Mouse (Mus musculus) stomach, postnatal 0 days (tissue): ENCODE data around the gene S100g. TPM values are rescaled to one million over a fixed set of nuclear protein-coding genes. Genes with fewer than 3 reads are reported as not detected.

Experiments
- ATAC-seq: fragments of 200-750 bp; cut with Nextera tagmentation; 2 replicates; pipeline ENCODE4 v1.8.0; 2017; ENCODE audit not compliant: low FRiP score, low TSS enrichment
- DNase-seq: peaks from one replicate; pipeline ENCODE4 v3.0.0-alpha.2; 2016; ENCODE audit warnings: low spot score
- H3K27ac ChIP-seq: fragments of 300-500 bp; sonication (generic); replicated peaks from 2 replicates; pipeline ENCODE4 v1.5.1; 2014; ENCODE audit warnings: mild to moderate bottlenecking, control low read depth
- H3K27me3 ChIP-seq: fragments of 300-500 bp; sonication (generic); 2 replicates; pipeline ENCODE4 v1.6.1; 2014; ENCODE audit warnings: low read length; ENCODE audit not compliant: control insufficient read depth, insufficient read depth
- H3K36me3 ChIP-seq: fragments of 300-500 bp; sonication (generic); 2 replicates; pipeline ENCODE4 v1.6.1; 2014; ENCODE audit warnings: low read length, mixed read lengths; ENCODE audit not compliant: control insufficient read depth, insufficient read depth
- H3K4me1 ChIP-seq: fragments of 300-500 bp; sonication (generic); replicated peaks from 2 replicates; pipeline ENCODE4 v1.6.1; 2014; ENCODE audit warnings: antibody characterized with exemption; ENCODE audit not compliant: control insufficient read depth, insufficient read depth
- H3K4me2 ChIP-seq: fragments of 300-500 bp; sonication (generic); replicated peaks from 2 replicates; pipeline ENCODE4 v1.6.1; 2014; ENCODE audit warnings: low read depth, mild to moderate bottlenecking, control low read depth, moderate library complexity
- H3K4me3 ChIP-seq: fragments of 300-500 bp; sonication (generic); 2 replicates; pipeline ENCODE4 v1.5.1; 2014; ENCODE audit warnings: low read depth, low read length, control low read depth
- H3K9ac ChIP-seq: fragments of 300-500 bp; sonication (generic); 2 replicates; pipeline ENCODE4 v1.6.1; 2014; ENCODE audit warnings: mild to moderate bottlenecking, low read length, control low read depth, mixed read lengths
- H3K9me3 ChIP-seq: fragments of 300-500 bp; sonication (generic); 2 replicates; pipeline ENCODE4 v1.6.1; 2016; ENCODE audit warnings: low read length; ENCODE audit not compliant: control insufficient read depth
- CTCF ChIP-seq: IDR thresholded peaks from 2 replicates; pipeline ENCODE4 v1.5.1; 2016; ENCODE audit warnings: antibody characterized with exemption, low read depth, mild to moderate bottlenecking, moderate library complexity
- EP300 ChIP-seq: optimal IDR thresholded peaks from 2 replicates; pipeline ENCODE3; 2016; ENCODE audit warnings: antibody characterized with exemption
- WGBS: fragments of 180-500 bp; shearing (Covaris S2); extraction: QIAGEN DNeasy Blood & Tissue Kit; methylation state at CpG from one replicate; pipeline ENCODE4 v1.1.7; 2014; 5-methylcytosine and 5-hydroxymethylcytosine counted together
- polyA plus RNA-seq: library from polyadenylated mRNA; unstranded; fragments of >200 nt; fragmentation: Nextera tagmentation; extraction: Ambion mirVana; gene quantifications from 2 replicates; pipeline ENCODE4 v1.2.1, GENCODE M21; 2015

The S100g gene
- polyA plus RNA-seq, 1 experiment from 2014 or later, result 318 TPM

DNA sequence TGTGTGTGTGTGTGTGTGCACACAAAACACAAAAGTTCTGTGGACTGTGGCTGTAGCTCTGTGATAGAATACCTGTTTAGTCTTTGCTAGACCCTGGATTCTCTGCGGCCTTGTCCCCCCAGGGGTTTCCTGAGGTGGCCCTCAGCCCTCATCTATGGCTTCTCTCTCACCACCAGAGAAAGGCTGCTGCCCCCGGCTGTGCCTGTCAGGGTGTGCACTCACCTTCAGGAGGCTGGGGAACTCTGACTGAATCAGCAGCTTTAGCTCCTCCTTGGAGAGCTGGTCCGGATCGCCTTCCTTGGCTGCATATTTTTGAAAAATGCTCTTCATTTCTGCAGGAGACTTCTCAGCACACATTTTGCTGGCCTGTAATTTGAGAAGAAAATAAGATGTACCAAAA is 559 bp downstream of the S100g start:
- DNase-seq (no peak), ATAC-seq (no peak)
- H3K9ac ChIP-seq, result no peak overlapping the region

DNA sequence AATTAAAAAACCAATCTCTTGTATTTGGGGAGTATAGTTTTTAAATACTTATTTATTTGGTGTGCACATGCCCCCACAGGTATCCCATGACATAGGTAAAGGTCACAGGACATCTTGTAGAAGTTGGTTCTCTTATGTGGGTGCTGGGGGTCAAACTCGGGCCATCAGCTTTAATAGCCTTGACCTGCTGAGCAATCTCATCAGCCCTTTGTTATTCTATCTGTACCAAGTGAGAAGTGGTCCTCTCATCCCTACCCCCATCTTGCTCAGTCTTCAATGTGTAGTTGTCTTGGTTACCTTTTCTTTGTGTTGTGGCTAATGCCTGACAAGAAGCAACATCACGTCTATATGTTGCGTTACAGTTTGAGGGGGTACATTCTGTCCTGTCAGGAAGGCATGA is 6.5 kb downstream of the S100g start:
- TF ChIP-seq CTCF, result no peak
- no peak for TF ChIP-seq EP300

More for the DNA sequence above, 559 bp downstream of the S100g start:
- Histone ChIP-seq H3K27me3 (no peaks in the 10 kb centered on the region), H3K4me1 (no peaks in the 10 kb centered on the region), H3K4me2 (no peak overlapping the region), H3K27ac (no peak overlapping the region), H3K4me3 (no peak overlapping the region), H3K36me3 (no peaks in the 10 kb centered on the region), H3K9me3 (no peaks in the 10 kb centered on the region)
- TF ChIP-seq EP300 (no peak), CTCF (no peak)
- WGBS, result 44% methylated on average over 4 of the region's 4 CpGs

DNA sequence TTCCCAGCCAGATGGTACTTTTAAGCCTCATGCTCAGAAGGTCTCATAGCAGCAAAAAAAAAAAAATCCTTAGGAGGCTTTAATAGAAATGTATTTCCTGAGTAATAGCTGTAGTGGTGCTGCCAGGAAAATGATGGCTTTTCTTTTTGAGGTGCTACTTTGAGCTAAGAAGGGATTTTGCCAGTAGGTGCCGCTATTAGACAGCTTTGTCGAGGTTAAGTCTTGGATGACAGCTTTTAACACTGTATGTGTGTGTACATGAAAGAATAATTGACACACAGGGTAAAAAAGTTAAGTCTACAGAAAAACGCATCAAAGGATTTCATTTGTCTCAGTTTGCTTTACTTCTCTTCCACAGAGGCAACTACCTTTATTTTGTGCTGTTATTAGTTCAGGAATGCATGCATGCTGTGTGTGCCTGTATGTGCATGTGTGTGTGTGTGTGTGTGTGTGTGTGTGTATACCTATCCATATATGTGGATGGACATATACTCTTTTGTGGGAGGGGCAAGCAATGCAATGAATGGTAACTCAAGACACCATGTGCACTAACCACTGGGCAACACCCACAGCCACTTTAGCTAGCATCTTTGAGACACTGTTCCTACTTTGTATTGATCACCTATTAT is 14.5 kb downstream of the S100g start:
- no peak overlapping the region for H3K4me3 ChIP-seq
- TF ChIP-seq CTCF (peak; percentile 77), EP300 (no peak)
- no peak overlapping the region for H3K9ac ChIP-seq
- no peaks in the 10 kb centered on the region for H3K9me3 ChIP-seq
- DNase-seq (peak; percentile 35), ATAC-seq (no peak)
- WGBS, result 17% methylated on average over 3 of the region's 3 CpGs
- H3K4me1 ChIP-seq, result no peaks in the 10 kb centered on the region
- H3K4me2 ChIP-seq, result no peak overlapping the region
- H3K36me3 ChIP-seq, result no peaks in the 10 kb centered on the region
- no peaks in the 10 kb centered on the region for H3K27me3 ChIP-seq
- H3K27ac ChIP-seq, result no peak overlapping the region

More for the DNA sequence above, 6.5 kb downstream of the S100g start:
- Histone ChIP-seq H3K4me1 (no peaks in the 10 kb centered on the region), H3K9ac (no peak overlapping the region), H3K4me2 (no peak overlapping the region), H3K36me3 (no peaks in the 10 kb centered on the region), H3K9me3 (no peaks in the 10 kb centered on the region), H3K27ac (no peak overlapping the region), H3K4me3 (no peak overlapping the region), H3K27me3 (no peaks in the 10 kb centered on the region)
- WGBS, result 80% methylated on average over 3 of the region's 3 CpGs
- no peak for DNase-seq
- no peak for ATAC-seq

DNA sequence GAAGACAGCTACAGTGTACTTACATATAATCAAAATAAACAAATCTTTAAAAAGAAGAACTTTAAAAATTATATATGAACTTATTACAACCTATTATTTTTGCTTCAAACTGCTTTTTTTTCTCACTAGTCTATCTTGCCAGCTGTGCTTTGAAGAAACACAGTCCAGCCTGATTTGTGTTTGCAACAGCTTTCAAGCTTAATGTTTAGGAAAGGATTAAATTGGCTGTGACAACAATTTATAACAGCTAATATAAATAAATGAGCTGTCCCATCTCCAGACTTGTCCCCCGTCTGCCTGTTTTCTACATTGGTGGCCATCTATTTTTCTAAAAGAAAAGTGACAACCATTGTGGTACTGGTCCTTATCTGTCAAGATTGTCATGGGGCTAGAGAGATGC is 22.4 kb downstream of the S100g start:
- no peaks in the 10 kb centered on the region for H3K36me3 ChIP-seq
- TF ChIP-seq CTCF (no peak), EP300 (no peak)
- 57% methylated on average over 1 of the region's 1 CpGs for WGBS
- H3K4me2 ChIP-seq, result no peak overlapping the region
- no peak for DNase-seq
- no peaks in the 10 kb centered on the region for H3K27me3 ChIP-seq
- no peak overlapping the region for H3K27ac ChIP-seq
- no peak overlapping the region for H3K9ac ChIP-seq
- H3K4me1 ChIP-seq, result no peaks in the 10 kb centered on the region
- no peak for ATAC-seq
- no peak overlapping the region for H3K4me3 ChIP-seq
- no peaks in the 10 kb centered on the region for H3K9me3 ChIP-seq

DNA sequence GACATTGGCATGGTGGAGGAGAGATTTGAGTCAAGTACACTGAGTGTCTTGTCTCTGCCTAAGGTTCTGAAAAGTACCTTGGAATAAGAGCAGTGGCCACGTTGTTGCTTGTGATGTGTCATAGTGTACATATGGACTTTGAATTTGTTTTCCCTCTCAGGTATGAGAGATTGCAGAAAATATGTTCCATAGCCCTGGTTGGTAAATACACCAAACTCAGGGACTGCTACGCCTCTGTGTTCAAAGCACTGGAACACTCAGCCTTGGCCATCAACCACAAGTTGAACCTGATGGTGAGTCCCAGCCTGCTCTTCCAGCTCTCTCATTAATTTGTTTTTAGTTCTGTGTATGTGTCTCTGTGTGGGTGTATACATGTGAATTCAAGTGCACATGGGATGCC is 32.9 kb downstream of the S100g start:
- no peaks in the 10 kb centered on the region for H3K27me3 ChIP-seq
- H3K4me1 ChIP-seq, result no peaks in the 10 kb centered on the region
- no peaks in the 10 kb centered on the region for H3K9me3 ChIP-seq
- no peak for TF ChIP-seq EP300
- TF ChIP-seq CTCF, result no peak
- WGBS, result 75% methylated on average over 2 of the region's 2 CpGs
- no peaks in the 10 kb centered on the region for H3K36me3 ChIP-seq
- no peak overlapping the region for H3K27ac ChIP-seq
- ATAC-seq, result peak; percentile 89
- DNase-seq, result peak; percentile 12
- H3K4me2 ChIP-seq, result no peak overlapping the region
- H3K4me3 ChIP-seq, result no peak overlapping the region
- no peak overlapping the region for H3K9ac ChIP-seq

DNA sequence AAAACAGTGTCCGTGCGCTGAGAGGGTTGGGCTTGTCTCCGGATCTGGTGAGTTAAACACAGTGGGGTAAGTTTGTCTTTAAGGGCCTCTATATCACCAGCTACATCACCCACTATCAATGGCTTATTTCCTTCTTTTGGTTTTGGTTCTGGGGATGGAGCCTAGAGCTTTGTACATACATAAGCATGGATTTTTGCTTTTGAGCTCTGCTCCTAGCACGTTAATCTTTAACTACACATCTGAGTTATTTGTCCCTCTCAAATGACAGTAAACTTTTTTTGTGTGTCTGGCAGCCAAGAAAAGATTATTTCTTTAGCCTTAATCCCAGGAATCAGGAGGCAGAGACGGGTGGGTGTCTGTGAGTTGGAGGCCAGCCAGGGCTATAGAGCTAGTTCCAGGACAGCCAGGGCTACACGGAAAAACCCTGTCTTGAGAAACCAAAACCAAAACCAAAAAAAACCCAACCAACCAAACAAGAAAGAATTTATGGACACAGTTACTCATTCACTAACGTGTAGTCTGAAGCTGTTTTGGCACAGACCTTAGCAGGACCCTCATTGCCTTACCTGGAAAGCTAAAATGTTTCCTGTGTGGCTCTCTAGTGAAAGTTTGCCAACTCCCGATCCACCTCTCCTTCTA is 42.8 kb downstream of the S100g start:
- no peaks in the 10 kb centered on the region for H3K9me3 ChIP-seq
- TF ChIP-seq CTCF (no peak), EP300 (no peak)
- no peak overlapping the region for H3K27ac ChIP-seq
- no peak for ATAC-seq
- no peaks in the 10 kb centered on the region for H3K4me1 ChIP-seq
- H3K4me2 ChIP-seq, result no peak overlapping the region
- H3K4me3 ChIP-seq, result no peak overlapping the region
- H3K9ac ChIP-seq, result no peak overlapping the region
- H3K27me3 ChIP-seq, result no peaks in the 10 kb centered on the region
- no peak for DNase-seq
- WGBS, result 52% methylated on average over 8 of the region's 8 CpGs
- H3K36me3 ChIP-seq, result no peaks in the 10 kb centered on the region
